Mouse (Mus musculus): ENCODE data around the gene Kras. TPM values are rescaled to one million over a fixed set of nuclear protein-coding genes. Genes with fewer than 3 reads are reported as not detected.
A peak's percentile ranks its signal among the peaks of the same experiment; 100 is the strongest.

Kras gene
- polyA plus RNA-seq, 1 experiment from 2014 or later, result 109 TPM

DNA sequence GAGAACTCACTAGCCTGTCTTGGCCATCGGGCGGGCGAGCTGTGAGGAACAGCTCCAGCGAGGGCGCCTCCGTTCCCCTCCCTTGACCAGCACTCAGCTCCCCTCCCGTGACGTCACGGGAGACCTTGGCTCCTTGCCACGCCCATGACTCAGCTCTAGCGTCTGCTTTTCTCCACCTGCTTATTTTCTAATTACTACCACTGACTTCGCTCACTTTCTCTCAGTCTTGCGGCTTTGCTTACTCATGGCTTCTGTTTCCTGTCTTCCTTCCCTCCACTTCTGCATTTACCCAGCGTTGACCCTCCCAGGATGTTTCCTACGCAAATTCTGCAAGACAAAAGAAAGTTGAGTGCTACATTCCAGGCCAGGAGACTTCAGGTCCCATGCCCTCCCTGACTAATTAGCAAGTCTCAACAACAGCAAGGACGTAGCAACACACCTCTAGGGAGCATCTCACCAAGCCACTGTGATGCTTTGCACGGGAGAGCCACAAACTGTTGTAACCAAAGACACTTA lies 26.3 kb upstream of the Kras start:
- H3K4me3 ChIP-seq (replicated peaks; ENCODE audit: low read length), result no peak overlapping the region
- ATAC-seq (ENCODE audit: low FRiP score), result no peak
- WGBS, result 6% methylated on average over 17 of the region's 17 CpGs

DNA sequence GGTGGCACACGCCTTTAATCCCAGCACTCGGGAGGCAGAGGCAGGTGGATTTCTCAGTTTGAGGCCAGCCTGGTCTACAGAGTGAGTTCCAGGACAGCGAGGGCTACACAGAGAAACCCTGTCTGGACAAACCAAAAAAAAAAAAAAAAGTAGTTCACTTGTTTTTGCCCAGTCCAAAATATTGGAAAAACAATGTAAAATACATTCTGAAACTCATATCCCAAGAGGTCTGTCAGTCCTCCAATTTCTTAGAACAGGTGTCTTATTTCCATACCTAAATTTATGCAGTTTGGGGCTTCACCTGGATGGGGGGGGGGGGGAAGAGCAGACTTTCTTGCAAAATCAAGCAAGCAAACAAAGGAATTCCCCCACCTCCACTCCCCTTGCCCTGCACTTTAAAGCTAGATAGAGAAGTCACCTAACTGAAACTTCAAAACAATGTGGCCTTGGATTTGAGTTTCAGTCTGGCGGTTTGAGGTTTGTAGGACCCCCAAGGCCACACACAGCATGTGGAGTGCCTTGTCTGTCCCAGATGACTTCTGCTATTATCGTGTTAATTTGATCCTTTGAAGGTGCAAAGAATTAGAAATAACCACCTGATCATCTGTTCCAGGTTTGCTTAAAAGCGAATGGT lies 25.7 kb upstream of the Kras start:
- 0 out of 2 replicates have a peak, but pooled peaks cover 3% of the 10 kb centered on the region for H3K27me3 ChIP-seq (ENCODE audit: control insufficient read depth, insufficient read depth, low read length)
- H3K4me2 ChIP-seq (replicated peaks), result peak overlapping the region; percentile 36
- ATAC-seq (ENCODE audit: low FRiP score) (no peak), DNase-seq (ENCODE audit: low spot score) (no peak)
- H3K4me3 ChIP-seq (replicated peaks; ENCODE audit: low read length), result no peak overlapping the region
- H3K27ac ChIP-seq, result no peak overlapping the region
- H3K9me3 ChIP-seq (ENCODE audit: control insufficient read depth, low read length), result no peaks in the 10 kb centered on the region
- H3K9ac ChIP-seq, result no peak overlapping the region
- no peaks in the 10 kb centered on the region for H3K36me3 ChIP-seq (replicated peaks; ENCODE audit: control insufficient read depth, insufficient read depth)
- no peaks in the 10 kb centered on the region; the same call in 1 of the 2 replicates for H3K4me1 ChIP-seq (replicated peaks; ENCODE audit: control insufficient read depth, insufficient read depth, low read length)
- WGBS, result 53% methylated on average over 6 of the region's 6 CpGs

More for the DNA sequence above, 26.3 kb upstream of the Kras start:
- Histone ChIP-seq H3K9ac (no peak overlapping the region), H3K36me3 (replicated peaks; ENCODE audit: control insufficient read depth, insufficient read depth) (no peaks in the 10 kb centered on the region), H3K4me2 (replicated peaks) (peak overlapping the region; percentile 36), H3K27ac (no peak overlapping the region), H3K27me3 (ENCODE audit: control insufficient read depth, insufficient read depth, low read length) (0 out of 2 replicates have a peak, but pooled peaks cover 3% of the 10 kb centered on the region), H3K4me1 (replicated peaks; ENCODE audit: control insufficient read depth, insufficient read depth, low read length) (no peaks in the 10 kb centered on the region; the same call in 1 of the 2 replicates), H3K9me3 (ENCODE audit: control insufficient read depth, low read length) (no peaks in the 10 kb centered on the region)
- DNase-seq (ENCODE audit: low spot score), result peak; percentile 61

DNA sequence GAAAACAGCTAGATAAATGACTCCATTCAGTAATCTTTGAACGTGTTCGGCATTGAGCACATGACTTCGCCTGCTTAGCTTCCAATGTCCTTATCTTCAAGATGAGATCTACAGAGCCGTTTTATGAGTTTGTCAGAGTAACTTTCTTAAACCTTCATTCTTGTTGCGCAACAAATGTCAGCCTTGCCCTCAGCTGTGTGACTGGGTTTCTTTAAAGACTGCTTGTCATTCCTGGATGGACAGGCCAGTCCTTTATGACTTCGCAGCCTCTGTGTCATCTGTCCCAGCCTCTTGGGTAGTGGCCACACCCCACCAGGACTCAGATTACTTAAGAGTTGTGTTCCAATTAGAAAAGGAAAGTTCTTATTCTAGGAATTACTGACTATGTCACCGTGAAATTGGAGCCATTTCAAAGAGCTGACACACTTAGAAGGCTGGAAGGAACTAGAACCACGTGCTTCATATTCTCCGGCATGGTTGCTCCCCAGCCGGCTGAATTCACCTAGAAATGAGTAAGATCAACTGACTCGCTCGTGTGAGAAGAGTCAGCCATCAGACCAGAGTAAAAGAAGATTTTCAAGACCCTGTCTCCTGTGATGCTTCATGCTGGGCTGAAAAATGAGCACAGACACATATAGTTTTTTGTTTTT lies 24.1 kb upstream of the Kras start:
- ATAC-seq (ENCODE audit: low FRiP score) (no peak), DNase-seq (ENCODE audit: low spot score) (no peak)
- Histone ChIP-seq H3K36me3 (replicated peaks; ENCODE audit: control insufficient read depth, insufficient read depth) (no peaks in the 10 kb centered on the region), H3K4me2 (replicated peaks) (no peak overlapping the region), H3K9me3 (ENCODE audit: control insufficient read depth, low read length) (no peaks in the 10 kb centered on the region), H3K4me3 (replicated peaks; ENCODE audit: low read length) (no peak overlapping the region), H3K4me1 (replicated peaks; ENCODE audit: control insufficient read depth, insufficient read depth, low read length) (no peaks in the 10 kb centered on the region; the same call in 1 of the 2 replicates), H3K27ac (no peak overlapping the region), H3K27me3 (ENCODE audit: control insufficient read depth, insufficient read depth, low read length) (0 out of 2 replicates have a peak, but pooled peaks cover 3% of the 10 kb centered on the region), H3K9ac (no peak overlapping the region)
- WGBS, result 87% methylated on average over 12 of the region's 12 CpGs

DNA sequence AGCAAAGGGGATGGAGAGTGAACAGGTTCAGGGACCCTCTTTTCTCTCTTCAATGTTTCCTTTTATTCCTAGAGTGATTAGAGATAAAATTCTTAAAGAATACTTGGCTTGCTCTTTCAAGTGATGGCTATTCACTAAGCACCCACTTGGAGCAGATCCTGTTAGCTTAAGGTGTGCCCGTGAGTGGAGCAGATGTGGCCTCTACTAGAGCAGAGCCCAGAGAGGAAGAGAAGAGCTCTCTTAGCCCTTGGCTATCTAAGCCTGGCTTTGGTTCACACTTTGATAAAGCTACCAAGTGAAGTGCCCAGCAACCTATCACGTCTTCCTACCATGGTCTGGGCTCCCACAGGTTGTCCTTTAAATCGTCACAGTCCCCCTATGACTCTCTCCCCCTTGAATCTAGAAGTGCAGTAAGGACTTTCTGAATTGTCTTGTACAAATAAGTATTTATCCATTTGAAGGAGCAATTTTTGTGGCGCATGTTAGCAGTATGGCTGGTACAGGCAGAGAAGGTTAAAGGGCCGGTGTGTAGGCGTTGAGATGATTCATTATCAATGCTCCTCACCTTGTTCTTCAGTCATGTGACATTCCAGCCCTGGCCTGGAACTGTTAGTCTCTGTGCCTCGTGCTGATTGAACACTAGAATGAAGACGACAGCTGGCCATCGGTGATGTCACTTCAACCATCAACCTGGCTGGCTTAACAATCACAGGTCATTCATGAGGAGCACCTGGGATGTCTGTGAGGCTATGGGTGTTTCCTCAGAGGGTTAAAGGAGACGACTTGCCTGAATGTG lies 22.3 kb upstream of the Kras start:
- 0 out of 2 replicates have a peak, but pooled peaks cover 3% of the 10 kb centered on the region for H3K27me3 ChIP-seq (ENCODE audit: control insufficient read depth, insufficient read depth, low read length)
- no peak overlapping the region for H3K4me2 ChIP-seq (replicated peaks)
- no peaks in the 10 kb centered on the region; the same call in 1 of the 2 replicates for H3K4me1 ChIP-seq (replicated peaks; ENCODE audit: control insufficient read depth, insufficient read depth, low read length)
- no peak for ATAC-seq (ENCODE audit: low FRiP score)
- no peak overlapping the region for H3K27ac ChIP-seq
- DNase-seq (ENCODE audit: low spot score), result no peak
- no peaks in the 10 kb centered on the region for H3K36me3 ChIP-seq (replicated peaks; ENCODE audit: control insufficient read depth, insufficient read depth)
- no peak overlapping the region for H3K9ac ChIP-seq
- no peaks in the 10 kb centered on the region for H3K9me3 ChIP-seq (ENCODE audit: control insufficient read depth, low read length)
- no peak overlapping the region for H3K4me3 ChIP-seq (replicated peaks; ENCODE audit: low read length)
- WGBS, result 85% methylated on average over 10 of the region's 10 CpGs

DNA sequence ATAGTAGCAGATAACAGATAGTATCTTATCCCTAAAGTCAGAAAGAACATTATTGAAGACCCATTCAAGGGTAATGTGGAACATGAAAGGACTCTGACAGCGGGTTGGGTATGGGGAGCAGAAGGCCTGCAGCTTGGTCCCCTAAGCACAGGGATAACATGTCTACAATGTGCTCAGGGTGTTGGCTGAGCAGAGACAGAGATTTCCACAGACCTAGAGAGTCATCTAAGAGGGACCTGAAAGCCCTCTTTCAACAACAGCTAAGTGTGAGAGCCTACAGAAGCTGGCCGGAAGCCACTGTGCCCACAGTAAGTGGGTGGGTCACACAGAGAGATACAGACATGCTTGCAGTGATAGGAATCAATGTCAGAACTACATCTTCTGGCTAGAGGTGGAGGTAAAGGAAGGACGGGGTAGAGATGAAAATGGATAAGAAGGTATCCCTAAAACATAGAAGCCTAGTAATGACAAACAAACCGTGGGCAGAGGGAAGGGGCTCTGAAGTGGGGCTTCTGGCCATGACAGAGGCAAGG lies 19.3 kb upstream of the Kras start:
- Histone ChIP-seq H3K9ac (no peak overlapping the region), H3K36me3 (replicated peaks; ENCODE audit: control insufficient read depth, insufficient read depth) (no peaks in the 10 kb centered on the region), H3K27me3 (ENCODE audit: control insufficient read depth, insufficient read depth, low read length) (no peaks in the 10 kb centered on the region), H3K4me2 (replicated peaks) (no peak overlapping the region), H3K4me3 (replicated peaks; ENCODE audit: low read length) (no peak overlapping the region), H3K27ac (no peak overlapping the region), H3K4me1 (replicated peaks; ENCODE audit: control insufficient read depth, insufficient read depth, low read length) (no peaks in the 10 kb centered on the region), H3K9me3 (ENCODE audit: control insufficient read depth, low read length) (no peaks in the 10 kb centered on the region)
- WGBS, result 87% methylated on average over 4 of the region's 4 CpGs
- DNase-seq (ENCODE audit: low spot score) (no peak), ATAC-seq (ENCODE audit: low FRiP score) (no peak)

DNA sequence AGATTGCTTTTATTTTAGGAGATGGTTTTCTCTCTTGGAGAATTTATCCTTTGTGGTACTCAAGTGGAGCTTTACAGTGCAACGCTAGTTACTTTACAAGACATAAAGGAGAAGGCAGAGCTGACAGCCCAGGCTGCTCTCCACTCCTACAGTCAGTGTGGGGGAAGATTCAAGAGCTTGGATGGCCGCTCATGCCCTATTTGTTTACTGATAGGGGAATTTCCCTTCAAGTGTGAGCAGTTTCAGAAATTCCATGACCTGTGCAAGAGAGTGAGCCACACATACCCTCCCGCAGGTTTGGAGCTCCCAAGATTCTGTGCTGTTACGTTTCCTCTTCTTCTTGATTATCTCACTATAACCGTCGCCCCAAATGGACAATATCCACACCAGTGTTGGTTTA lies 17.7 kb upstream of the Kras start:
- no peaks in the 10 kb centered on the region for H3K9me3 ChIP-seq (ENCODE audit: control insufficient read depth, low read length)
- H3K4me2 ChIP-seq (replicated peaks), result no peak overlapping the region
- no peaks in the 10 kb centered on the region for H3K4me1 ChIP-seq (replicated peaks; ENCODE audit: control insufficient read depth, insufficient read depth, low read length)
- H3K27ac ChIP-seq, result no peak overlapping the region
- no peaks in the 10 kb centered on the region for H3K27me3 ChIP-seq (ENCODE audit: control insufficient read depth, insufficient read depth, low read length)
- H3K4me3 ChIP-seq (replicated peaks; ENCODE audit: low read length), result no peak overlapping the region
- WGBS, result 93% methylated on average over 6 of the region's 6 CpGs
- H3K36me3 ChIP-seq (replicated peaks; ENCODE audit: control insufficient read depth, insufficient read depth), result no peaks in the 10 kb centered on the region
- no peak overlapping the region for H3K9ac ChIP-seq
- ATAC-seq (ENCODE audit: low FRiP score) (no peak), DNase-seq (ENCODE audit: low spot score) (no peak)

DNA sequence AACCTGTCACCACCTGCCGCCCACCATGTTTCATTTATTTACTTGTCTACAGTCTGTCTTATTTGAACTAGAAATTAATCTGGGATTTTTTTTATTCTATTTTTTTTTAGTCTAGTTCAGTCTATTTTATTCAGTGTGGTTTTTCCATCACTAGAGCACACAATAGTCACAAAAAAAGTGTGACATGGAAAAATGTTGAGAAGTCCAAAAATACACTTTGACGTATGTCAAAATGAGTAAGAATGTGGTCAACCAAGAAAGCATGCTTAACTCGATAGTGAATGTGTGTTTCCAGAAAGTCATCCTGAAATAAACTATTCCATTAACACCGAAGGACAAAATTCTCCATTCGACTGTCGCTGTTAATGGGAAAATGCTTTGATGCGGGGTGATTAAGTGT lies 12.3 kb upstream of the Kras start:
- 82% methylated on average over 7 of the region's 7 CpGs for WGBS
- no peaks in the 10 kb centered on the region for H3K36me3 ChIP-seq (replicated peaks; ENCODE audit: control insufficient read depth, insufficient read depth)
- DNase-seq (ENCODE audit: low spot score) (no peak), ATAC-seq (ENCODE audit: low FRiP score) (no peak)
- H3K4me3 ChIP-seq (replicated peaks; ENCODE audit: low read length), result no peak overlapping the region
- H3K9ac ChIP-seq, result no peak overlapping the region
- H3K4me2 ChIP-seq (replicated peaks), result no peak overlapping the region
- no peak overlapping the region for H3K27ac ChIP-seq
- no peaks in the 10 kb centered on the region for H3K27me3 ChIP-seq (ENCODE audit: control insufficient read depth, insufficient read depth, low read length)
- H3K4me1 ChIP-seq (replicated peaks; ENCODE audit: control insufficient read depth, insufficient read depth, low read length), result no peaks in the 10 kb centered on the region
- no peaks in the 10 kb centered on the region for H3K9me3 ChIP-seq (ENCODE audit: control insufficient read depth, low read length)

DNA sequence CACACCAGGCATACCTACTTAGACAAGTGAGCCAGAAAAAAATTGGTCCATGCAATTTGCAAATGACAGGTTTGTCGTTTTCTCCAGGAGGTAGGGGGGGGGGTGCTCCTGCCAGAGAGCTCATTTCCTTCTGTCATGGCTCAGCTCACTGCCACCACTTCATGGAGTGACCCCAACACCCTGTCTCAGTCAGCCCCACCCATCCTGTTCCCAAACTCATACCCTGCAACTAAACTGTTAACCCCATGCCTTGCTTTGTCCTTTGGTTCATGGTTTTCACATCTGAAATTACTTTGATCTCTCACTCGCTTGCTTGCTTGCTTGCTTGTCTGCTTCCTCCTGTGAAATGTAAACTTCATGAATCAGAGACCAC lies 6.6 kb upstream of the Kras start:
- WGBS, result 58% methylated on average over 2 of the region's 2 CpGs
- Histone ChIP-seq H3K9ac (no peak overlapping the region), H3K4me2 (replicated peaks) (no peak overlapping the region), H3K36me3 (replicated peaks; ENCODE audit: control insufficient read depth, insufficient read depth) (no peaks in the 10 kb centered on the region), H3K27me3 (ENCODE audit: control insufficient read depth, insufficient read depth, low read length) (no peaks in the 10 kb centered on the region), H3K27ac (no peak overlapping the region), H3K9me3 (ENCODE audit: control insufficient read depth, low read length) (no peaks in the 10 kb centered on the region), H3K4me1 (replicated peaks; ENCODE audit: control insufficient read depth, insufficient read depth, low read length) (no peaks in the 10 kb centered on the region), H3K4me3 (replicated peaks; ENCODE audit: low read length) (no peak overlapping the region)
- ATAC-seq (ENCODE audit: low FRiP score), result no peak
- no peak for DNase-seq (ENCODE audit: low spot score)

Data from hindbrain, embryonic 14.5 days (tissue).